Mouse (Mus musculus): Measurements from ENCODE around the gene Hs6st1.

DNA sequence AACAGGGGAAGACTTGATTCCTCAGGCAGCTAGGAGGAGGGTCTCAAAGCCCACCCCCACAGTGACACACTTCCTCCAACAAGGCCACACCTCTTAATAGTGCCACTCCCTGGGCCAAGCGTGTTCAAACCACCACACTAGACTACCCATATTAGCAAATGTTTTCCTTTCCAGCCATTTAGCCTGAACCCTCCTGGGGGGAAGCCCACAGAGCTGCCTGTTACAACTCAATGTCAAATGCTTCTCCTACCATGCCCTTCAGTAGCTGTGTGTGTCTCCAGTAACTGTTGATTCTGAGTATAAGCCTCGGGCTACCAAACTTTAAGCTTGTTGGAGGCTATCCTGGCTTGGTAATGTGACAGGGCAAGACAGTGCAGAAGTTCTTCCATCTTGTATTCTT is 49.0 kb upstream of the Hs6st1 start:
- TF ChIP-seq MYC (IDR thresholded peaks at IDR 0.05; ENCODE audit: low read depth, low read length): no peak
- TF ChIP-seq UBTF (IDR thresholded peaks at IDR 0.05; ENCODE audit: low read depth, low read length): no peak
- no peak for TF ChIP-seq CHD2 (IDR thresholded peaks at IDR 0.05; ENCODE audit: low read length)
- no peak for TF ChIP-seq CTCF (conservative IDR thresholded peaks at IDR 0.05 in 1 of 2, IDR thresholded peaks at IDR 0.05 in 1 of 2; ENCODE audit: low read depth in 2 of 2, low read length in 2 of 2)
- TF ChIP-seq SMC3 (IDR thresholded peaks at IDR 0.05; ENCODE audit: low read depth, low read length): no peak
- no peak for TF ChIP-seq ELF1 (IDR thresholded peaks at IDR 0.05; ENCODE audit: low read depth, low read length)
- TF ChIP-seq MAZ (IDR thresholded peaks at IDR 0.05; ENCODE audit: low read depth, low read length): no peak
- TF ChIP-seq JUND (conservative IDR thresholded peaks at IDR 0.05; ENCODE audit: low read depth, low read length): no peak
- no peak for TF ChIP-seq NRF1 (IDR thresholded peaks at IDR 0.05; ENCODE audit: low read depth, low read length)
- no peak for TF ChIP-seq MAFK (IDR thresholded peaks at IDR 0.05; ENCODE audit: insufficient replicate concordance, low read length)
- TF ChIP-seq POLR2A (IDR thresholded peaks at IDR 0.05; ENCODE audit: low read depth, low read length): no peak

Measured in CH12.LX (cell line).